Mouse (Mus musculus) megakaryocyte, embryonic 14.5 days (primary cell): ENCODE measurements around the gene Fam102b. TPM values are rescaled to one million over a fixed set of nuclear protein-coding genes. Genes with fewer than 3 reads are reported as not detected.

Experiments used
- H3K27me3 ChIP-seq: replicated peaks from 2 replicates; pipeline ENCODE3; 2012; ENCODE audit warnings: inconsistent platforms
- H3K36me3 ChIP-seq: replicated peaks from 2 replicates; pipeline ENCODE3; 2012; ENCODE audit warnings: low read length, inconsistent platforms, mixed read lengths
- H3K4me1 ChIP-seq: 2 replicates; pipeline ENCODE4 v1.6.1; 2012; ENCODE audit warnings: inconsistent platforms
- H3K4me3 ChIP-seq: replicated peaks from 2 replicates; pipeline ENCODE3; 2012; ENCODE audit warnings: moderate library complexity, mild to moderate bottlenecking, inconsistent platforms
- H3K9me3 ChIP-seq: 2 replicates; pipeline ENCODE4 v1.6.1; 2012; ENCODE audit warnings: inconsistent platforms
- FLI1 ChIP-seq: IDR thresholded peaks from 2 replicates; pipeline ENCODE4 v1.6.1; 2012; ENCODE audit warnings: low read length, inconsistent platforms, mixed read lengths
- GATA1 ChIP-seq: IDR thresholded peaks from 3 replicates; pipeline ENCODE4 v1.6.1; 2012; ENCODE audit warnings: mixed read lengths, low read length, inconsistent platforms, borderline replicate concordance
- polyA plus RNA-seq: library from polyadenylated mRNA; stranded (reverse); fragments of >175 nt; gene quantifications from 2 replicates; pipeline ENCODE4 v1.2.3, GENCODE M21; 2012; ENCODE audit warnings: low replicate concordance; ENCODE audit not compliant: insufficient read depth

The Fam102b gene
- polyA plus RNA-seq, 1 experiment, result 0.58 TPM

GRCm38 (mm10) chr3:108989971-108990548 lies 37.3 kb downstream of the Fam102b start:
- peaks cover 56% of the 10 kb centered on the region for H3K4me1 ChIP-seq
- H3K36me3 ChIP-seq, result peaks cover 87% of the 10 kb centered on the region
- no peak overlapping the region for H3K4me3 ChIP-seq
- TF ChIP-seq FLI1 (no peak), GATA1 (no peak)
- no peaks in the 10 kb centered on the region for H3K9me3 ChIP-seq
- H3K27me3 ChIP-seq, result no peaks in the 10 kb centered on the region

GRCm38 (mm10) chr3:108987009-108987659 lies 40.3 kb downstream of the Fam102b start:
- Histone ChIP-seq H3K36me3 (peaks cover 93% of the 10 kb centered on the region), H3K9me3 (no peaks in the 10 kb centered on the region), H3K27me3 (no peaks in the 10 kb centered on the region), H3K4me1 (peaks cover 50% of the 10 kb centered on the region), H3K4me3 (no peak overlapping the region)
- TF ChIP-seq GATA1 (no peak), FLI1 (no peak)

- Histone ChIP-seq H3K36me3 (peaks cover 93% of the 10 kb centered on the region), H3K9me3 (no peaks in the 10 kb centered on the region), H3K4me1 (peaks cover 51% of the 10 kb centered on the region), H3K27me3 (no peaks in the 10 kb centered on the region), H3K4me3 (no peak overlapping the region)
- TF ChIP-seq FLI1, result no peak
- no peak for TF ChIP-seq GATA1
These were observed 40.9 kb downstream of the Fam102b start for GRCm38 (mm10) chr3:108986534-108986933.

- peaks cover 37% of the 10 kb centered on the region for H3K4me1 ChIP-seq
- H3K36me3 ChIP-seq, result peaks cover 90% of the 10 kb centered on the region
- TF ChIP-seq GATA1, result no peak
- TF ChIP-seq FLI1, result no peak
- H3K27me3 ChIP-seq, result no peaks in the 10 kb centered on the region
- no peak overlapping the region for H3K4me3 ChIP-seq
- no peaks in the 10 kb centered on the region for H3K9me3 ChIP-seq
These were observed 43.4 kb downstream of the Fam102b start for GRCm38 (mm10) chr3:108983989-108984388.

GRCm38 (mm10) chr3:108981946-108982345 lies 45.5 kb downstream of the Fam102b start:
- Histone ChIP-seq H3K27me3 (no peaks in the 10 kb centered on the region), H3K9me3 (no peaks in the 10 kb centered on the region), H3K4me3 (no peak overlapping the region), H3K36me3 (peaks cover 90% of the 10 kb centered on the region), H3K4me1 (peaks cover 38% of the 10 kb centered on the region)
- no peak for TF ChIP-seq GATA1
- no peak for TF ChIP-seq FLI1

GRCm38 (mm10) chr3:108977340-108978030 lies 49.9 kb downstream of the Fam102b start:
- Histone ChIP-seq H3K27me3 (no peaks in the 10 kb centered on the region), H3K4me1 (peaks cover 17% of the 10 kb centered on the region), H3K36me3 (peaks cover 90% of the 10 kb centered on the region), H3K9me3 (no peaks in the 10 kb centered on the region), H3K4me3 (no peak overlapping the region)
- no peak for TF ChIP-seq FLI1
- no peak for TF ChIP-seq GATA1

- peaks cover 90% of the 10 kb centered on the region for H3K36me3 ChIP-seq
- no peaks in the 10 kb centered on the region for H3K27me3 ChIP-seq
These were observed 52.4 kb downstream of the Fam102b start for GRCm38 (mm10) chr3:108974920-108975485.

GRCm38 (mm10) chr3:108973980-108974660 lies 53.3 kb downstream of the Fam102b start:
- Histone ChIP-seq H3K9me3 (no peaks in the 10 kb centered on the region), H3K27me3 (no peaks in the 10 kb centered on the region), H3K36me3 (peaks cover 82% of the 10 kb centered on the region), H3K4me3 (no peak overlapping the region), H3K4me1 (peaks cover 9% of the 10 kb centered on the region; the same call in 1 of the 2 replicates)
- no peak for TF ChIP-seq FLI1
- TF ChIP-seq GATA1, result no peak

More at GRCm38 (mm10) chr3:108974920-108975485, 52.4 kb downstream of the Fam102b start:
- H3K9me3 ChIP-seq, result no peaks in the 10 kb centered on the region
- peaks cover 9% of the 10 kb centered on the region; the same call in 1 of the 2 replicates for H3K4me1 ChIP-seq
- no peak overlapping the region for H3K4me3 ChIP-seq
- no peak for TF ChIP-seq GATA1
- no peak for TF ChIP-seq FLI1

GRCm38 (mm10) chr3:108966051-108966450 lies 61.4 kb downstream of the Fam102b start:
- Histone ChIP-seq H3K4me1 (peaks cover 72% of the 10 kb centered on the region), H3K27me3 (peaks cover 2% of the 10 kb centered on the region), H3K9me3 (no peaks in the 10 kb centered on the region), H3K36me3 (peaks cover 20% of the 10 kb centered on the region), H3K4me3 (peak overlapping the region; percentile 42)
- TF ChIP-seq FLI1, result no peak
- no peak for TF ChIP-seq GATA1
